In the genomic region with DNA sequence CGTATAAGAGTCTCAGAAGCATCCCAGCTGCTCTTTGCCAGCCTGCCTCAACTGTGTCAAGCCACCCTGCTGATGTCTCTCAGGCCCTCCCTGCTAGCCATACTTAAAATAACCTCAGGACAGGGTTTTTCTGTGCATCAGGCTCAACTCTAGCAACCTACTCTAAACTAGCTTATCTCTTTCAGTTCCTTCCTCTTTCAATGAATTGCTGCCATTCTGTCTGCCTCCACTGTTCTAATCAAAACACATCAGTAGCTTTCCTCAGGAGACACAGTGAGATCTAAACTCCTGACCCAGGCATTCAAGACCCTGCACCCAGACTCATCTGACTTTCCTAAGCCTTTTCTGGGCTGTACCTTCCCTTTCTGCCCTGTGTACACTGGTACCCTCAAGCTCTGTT, we compare ENCODE assay signal across 21 mouse cellular contexts.
A peak's percentile ranks its signal among the peaks of the same experiment; 100 is the strongest.
DNase-seq lines count a peak whose midpoint lies in the region; ATAC-seq lines count a peak whose summit lies in the region.
"Had no signal": no experiment of that assay in that cellular context is flagged by ENCODE, and none has a peak within 500 bp of the region (broad histone marks: within the 10 kb centered on the region; RNA-seq: fewer than 3 reads in every experiment).

No protein-coding gene starts in this region.

- H3K36me3 ChIP-seq in heart, embryonic 10.5 days = no peaks in the 10 kb centered on the region
- no peaks in the 10 kb centered on the region for H3K36me3 ChIP-seq in heart, embryonic 14.5 days (ENCODE audit: control insufficient read depth, insufficient read depth, low read length)
- H3K36me3 ChIP-seq: embryonic facial prominence, embryonic 10.5 days; hindbrain, embryonic 10.5 days had no signal

- no peaks in the 10 kb centered on the region for H3K27me3 ChIP-seq in heart, embryonic 10.5 days (ENCODE audit: insufficient read depth, poor library complexity, severe bottlenecking)
- H3K27me3 ChIP-seq in heart, embryonic 14.5 days (ENCODE audit: control insufficient read depth, insufficient read depth, low read length) = no peaks in the 10 kb centered on the region

- ATAC-seq in heart, embryonic 14.5 days (ENCODE audit: insufficient number of reproducible peaks, insufficient read depth, low FRiP score, low read depth) = no peak
- peak; percentile 45; the same call in 1 of the 2 replicates for ATAC-seq in erythroblast, adult 5-6 weeks (replicated peaks; ENCODE audit: low FRiP score, poor library complexity, severe bottlenecking)
- ATAC-seq in inflammation-experienced regulatory T-cells, adult 6 months = no peak
- ATAC-seq: forebrain, embryonic 14.5 days; intestine, embryonic 16.5 days had no signal

- no peak overlapping the region for H3K4me3 ChIP-seq in heart, embryonic 10.5 days
- no peak overlapping the region for H3K4me3 ChIP-seq in heart, embryonic 14.5 days (ENCODE audit: control insufficient read depth in 1 of 2, insufficient read depth in 1 of 2, low read depth in 1 of 2, low read length in 2 of 2)
- H3K4me3 ChIP-seq: embryonic facial prominence, embryonic 10.5 days; erythroblast, embryonic 14.5 days; forebrain, embryonic 10.5 days; hindbrain, embryonic 10.5 days had no signal

- H3K4me1 ChIP-seq in heart, embryonic 10.5 days = peaks cover 9% of the 10 kb centered on the region
- peaks cover 3 to 7% of the 10 kb centered on the region in 2 experiments; a peak in 3 of 4 replicates for H3K4me1 ChIP-seq in heart, embryonic 14.5 days (ENCODE audit: control insufficient read depth in 2 of 2, insufficient read depth in 2 of 2, low read length in 2 of 2)

- intact Hi-C loops in heart, postnatal 25 days (cut with DNase I) = no loop called here

- 25% methylated on average over 1 of the region's 1 CpGs for WGBS in heart, embryonic 10.5 days
- WGBS in heart, embryonic 14.5 days = 10% methylated on average over 1 of the region's 1 CpGs

- peak overlapping the region; percentile 59; the same call in 1 of the 2 replicates for H3K27ac ChIP-seq in heart, embryonic 10.5 days
- peak overlapping the region; percentile 2 to 50; a peak in 3 of 4 replicates for H3K27ac ChIP-seq in heart, embryonic 14.5 days (replicated peaks in 1 of 2; ENCODE audit: control insufficient read depth in 1 of 2, insufficient read depth in 1 of 2, low read depth in 2 of 2, low read length in 2 of 2)
- H3K27ac ChIP-seq: embryonic facial prominence, embryonic 10.5 days; forebrain, embryonic 10.5 days; hindbrain, embryonic 10.5 days; hindbrain, embryonic 14.5 days had no signal

- DNase-seq in heart, embryonic 10.5 days (ENCODE audit: low spot score) = no peak
- DNase-seq in heart, postnatal 25 days (ENCODE audit: low spot score) = no peak
- no peak for DNase-seq in heart, adult 18-20 months
- no peak for DNase-seq in right cerebral cortex, postnatal 14 days
- DNase-seq: adrenal gland, adult 2 months; adrenal gland, postnatal 25 days; cerebellum, adult 18-20 months; cerebellum, adult 9-11 months; cerebellum, postnatal 36 days; gastrocnemius, postnatal 36 days; kidney, adult 2 months had no signal

- no peaks in the 10 kb centered on the region for H3K9me3 ChIP-seq in heart, embryonic 10.5 days
- no peaks in the 10 kb centered on the region for H3K9me3 ChIP-seq in heart, embryonic 14.5 days (ENCODE audit: control insufficient read depth, low read length)
- H3K9me3 ChIP-seq: embryonic facial prominence, embryonic 10.5 days; forebrain, embryonic 10.5 days; hindbrain, embryonic 10.5 days had no signal

- H3K9ac ChIP-seq in heart, embryonic 14.5 days (ENCODE audit: low read length) = no peak overlapping the region
- H3K9ac ChIP-seq: hindbrain, embryonic 14.5 days had no signal

- no peak overlapping the region for H3K4me2 ChIP-seq in heart, embryonic 14.5 days (ENCODE audit: low read length)
- H3K4me2 ChIP-seq: hindbrain, embryonic 14.5 days had no signal
